Mouse (Mus musculus) thymus, postnatal 10 days (tissue): ENCODE data around the gene Ano8.
"Not testable (repeated sequence)": the region's sequence is repeated elsewhere in the genome, so short reads cannot be mapped to it uniquely, and the experiment has no call there.

ENCODE experiments used
- DNase-seq, 2 experiments: peaks; one replicate each; pipeline ENCODE4 v3.0.0; 2021; ENCODE audit warnings: low spot score in 2 of 2

The Ano8 gene

DNA sequence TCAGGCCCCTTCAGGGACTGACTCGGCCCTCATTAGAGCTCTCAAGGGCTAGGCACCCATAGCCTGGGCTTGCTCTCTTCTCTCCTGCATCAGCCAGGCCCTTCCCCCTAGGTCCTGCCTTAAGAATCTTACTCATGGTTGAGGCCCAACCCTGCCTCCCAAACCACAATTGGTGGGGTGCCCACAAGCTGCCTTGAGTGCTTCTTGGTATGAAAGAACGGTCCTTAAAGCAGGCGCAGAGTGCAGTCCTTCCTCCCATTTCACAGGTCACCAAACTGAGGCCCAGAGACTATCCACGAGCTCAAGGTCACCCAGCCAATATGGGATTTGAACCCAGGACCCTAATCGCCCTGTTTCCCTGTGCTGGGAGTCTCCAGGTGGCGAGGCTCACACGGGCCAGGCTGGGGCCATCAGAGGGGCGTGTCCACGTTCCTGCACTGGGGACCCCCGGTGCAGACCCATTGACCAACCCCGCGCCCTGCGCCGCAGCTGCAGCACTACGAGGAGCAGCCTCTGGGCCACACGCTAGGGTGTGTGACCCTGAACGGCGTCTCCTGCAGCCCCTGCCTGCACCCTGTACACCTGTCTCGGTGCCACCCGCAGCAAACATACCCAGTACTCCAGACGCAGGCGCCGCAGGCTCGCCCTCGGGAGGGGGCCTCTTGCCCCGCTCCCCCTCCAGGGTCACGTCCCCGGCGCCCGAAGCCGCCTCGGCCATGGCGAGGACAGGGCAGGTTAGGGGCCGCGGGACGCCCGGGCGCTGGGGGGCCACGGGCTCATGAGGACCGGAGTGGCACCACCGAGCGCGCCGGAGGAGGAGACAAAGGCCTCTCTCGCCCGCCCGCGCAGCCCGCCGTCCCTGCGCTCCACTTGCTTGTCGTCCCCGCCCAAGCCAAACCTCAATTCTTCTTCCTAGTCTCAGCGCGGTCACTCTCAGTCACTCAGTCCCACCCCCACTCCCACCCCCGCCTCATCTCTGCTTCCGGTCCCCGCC lies at the start of gene Ano8:
Gene Ano8 (minus strand): TSS at position 822 of the 994 bp plus-strand sequence.
- DNase-seq, result peak; percentile 72 to 75

DNA sequence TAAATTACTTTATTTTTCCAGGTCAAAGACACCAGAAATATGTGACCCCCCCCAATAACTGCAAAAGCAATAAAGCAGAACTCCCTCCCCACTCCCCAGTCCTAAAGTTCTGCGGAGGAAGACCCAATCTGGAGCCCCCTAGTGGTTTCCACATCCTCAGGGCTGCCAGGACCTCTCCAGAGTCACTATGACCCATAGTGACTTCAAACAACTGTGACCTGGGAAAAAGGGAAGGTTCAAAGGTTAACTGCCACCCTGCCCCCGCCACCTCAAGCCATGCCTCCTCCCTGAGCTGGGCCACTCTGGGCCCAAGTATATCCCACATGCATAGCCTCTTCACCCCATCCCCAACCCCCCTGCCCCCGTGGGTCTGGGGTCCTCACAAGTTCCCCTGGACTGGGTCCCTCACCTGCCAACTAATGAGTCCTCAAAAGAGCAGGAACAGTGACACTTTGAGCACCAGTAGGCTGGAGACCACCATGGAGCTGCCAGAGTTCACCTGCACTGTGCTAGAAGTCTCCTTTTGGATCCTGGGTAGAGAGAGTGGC lies 48.6 kb upstream of the Ano8 start:
- no peak for DNase-seq

DNA sequence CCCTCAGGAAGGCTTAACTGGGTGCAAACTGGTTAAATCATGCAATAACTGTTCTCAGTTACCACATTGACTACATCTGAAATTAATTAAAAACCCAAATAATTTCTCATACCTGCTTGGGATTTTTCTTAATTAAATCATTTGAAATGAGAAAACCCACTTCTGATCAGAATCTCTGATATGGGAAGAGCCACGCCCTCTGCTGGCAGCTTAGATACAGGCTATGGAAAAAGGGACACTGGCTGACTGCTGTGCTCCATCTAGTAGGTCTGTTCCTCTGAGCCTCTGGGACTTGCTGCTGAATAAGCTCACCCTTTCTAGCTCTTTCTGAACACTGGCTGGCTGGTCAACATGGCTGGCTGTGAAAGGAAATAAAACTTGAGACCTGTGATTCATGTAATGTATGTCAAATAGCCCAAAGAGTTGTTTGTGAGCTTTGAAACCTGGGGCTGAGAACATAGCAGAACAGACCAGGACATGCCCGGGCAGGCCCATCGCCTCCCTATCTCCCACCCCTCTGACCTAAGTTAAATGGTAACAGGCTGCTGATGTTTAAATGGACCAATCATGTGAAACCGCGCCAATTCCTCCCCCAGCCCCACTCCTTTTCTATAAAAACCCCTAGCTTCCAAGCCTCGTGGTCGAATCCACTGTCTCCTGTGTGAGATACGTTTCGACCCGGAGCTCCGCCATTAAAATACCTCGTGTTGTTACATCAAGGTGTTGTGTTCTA lies 45.1 kb upstream of the Ano8 start:
- not testable (repeated sequence) for DNase-seq

DNA sequence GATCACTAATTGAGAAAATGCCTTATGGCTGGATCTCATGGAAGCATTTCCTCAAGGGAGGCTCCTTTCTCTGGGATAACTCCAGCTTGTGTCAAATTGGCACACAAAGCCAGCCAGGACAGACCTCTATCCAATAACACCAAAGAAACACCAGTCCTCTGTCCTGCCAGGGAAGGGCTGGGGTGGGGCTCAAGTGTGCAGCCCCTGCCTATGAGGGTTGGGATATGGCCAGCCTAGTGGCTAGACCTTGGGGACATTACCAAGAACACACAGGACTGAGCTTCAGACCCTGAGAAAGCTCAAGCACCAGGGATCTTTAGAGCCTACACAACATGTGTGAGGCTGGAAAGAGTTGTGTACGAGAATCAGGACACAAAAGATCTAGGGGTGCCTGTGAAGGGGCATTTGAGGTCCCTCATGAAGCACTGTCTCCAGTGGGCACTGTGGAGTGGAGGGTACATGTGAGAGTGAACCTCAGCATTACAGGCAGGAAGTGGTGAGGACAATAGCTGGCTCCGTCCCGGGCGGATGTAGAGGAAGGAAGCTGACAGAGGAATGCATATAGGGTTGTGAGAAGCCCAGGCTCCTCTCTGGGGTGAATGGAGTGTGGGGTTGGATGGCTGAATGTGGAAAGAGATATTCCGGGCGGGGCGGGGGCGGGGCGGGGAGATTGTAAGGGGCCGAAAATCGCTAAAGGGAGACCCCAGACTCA lies 42.8 kb upstream of the Ano8 start:
- peak; percentile 49 to 52 for DNase-seq

- DNase-seq, result no peak
Observed at GRCm38 (mm10) chr8:71527162-71527870, 41.6 kb upstream of the Ano8 start.

- DNase-seq, result no peak
Observed at GRCm38 (mm10) chr8:71526272-71526671, 40.5 kb upstream of the Ano8 start.

GRCm38 (mm10) chr8:71525226-71526050 lies 39.7 kb upstream of the Ano8 start, which contains the start of gene Ccdc194:
TSS of gene Ccdc194 (minus strand) at chr8:71525711.
- no peak for DNase-seq

DNA sequence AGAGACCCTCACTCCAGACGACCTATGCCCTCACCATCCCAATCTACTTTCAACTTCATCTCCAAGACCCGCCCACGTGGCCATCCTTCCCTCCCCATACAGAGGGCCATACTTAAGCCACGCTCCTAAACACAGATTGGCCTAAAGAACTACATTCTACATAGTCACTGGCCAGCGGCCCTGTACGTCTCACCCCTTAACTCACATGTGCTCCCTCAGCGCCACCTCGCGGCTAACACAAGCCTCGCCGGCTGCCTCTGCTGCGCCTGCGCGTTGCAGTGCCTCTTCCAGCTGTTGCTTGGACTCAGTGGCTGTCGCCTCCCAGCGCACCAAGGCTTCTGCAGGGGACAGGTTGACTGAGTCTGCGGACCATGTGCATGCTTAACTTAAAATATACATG lies 35.9 kb upstream of the Ano8 start:
- peak; percentile 88 to 97 for DNase-seq

DNA sequence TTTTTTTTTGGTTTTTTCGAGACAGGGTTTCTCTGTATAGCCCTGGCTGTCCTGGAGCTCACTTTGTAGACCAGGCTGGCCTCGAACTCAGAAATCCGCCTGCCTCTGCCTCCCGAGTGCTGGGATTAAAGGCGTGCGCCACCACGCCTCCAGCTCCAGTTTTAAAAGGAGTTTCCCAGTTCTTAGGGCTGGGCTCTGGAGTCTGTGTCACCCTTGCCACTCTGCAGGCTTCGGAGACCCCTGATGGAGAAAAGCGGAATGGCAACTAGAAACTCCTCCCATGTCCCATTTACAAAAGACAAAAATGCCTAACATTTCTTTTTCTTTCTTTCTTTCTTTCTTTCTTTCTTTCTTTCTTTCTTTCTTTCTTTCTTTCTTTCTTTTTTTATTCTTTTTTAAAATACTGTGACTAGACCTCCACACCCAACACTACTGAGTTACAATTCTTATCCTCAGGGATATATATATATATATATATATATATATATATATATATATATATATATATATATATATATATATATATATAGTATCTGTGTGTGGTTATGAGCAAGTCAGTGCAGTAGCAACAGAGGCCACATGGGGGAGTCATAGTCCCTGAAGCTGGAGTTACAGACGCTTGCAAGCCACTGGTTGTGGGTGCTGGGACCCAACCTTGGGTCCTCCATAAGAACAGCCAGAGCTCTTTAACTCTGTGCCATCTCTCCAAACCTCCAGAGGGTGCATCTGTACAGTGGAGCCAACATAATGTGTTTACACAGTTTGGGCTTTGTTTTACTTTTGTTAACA lies 33.5 kb upstream of the Ano8 start:
- DNase-seq, result peak in 1 of 2 experiments; percentile 60

GRCm38 (mm10) chr8:71516786-71517185 lies 31.0 kb upstream of the Ano8 start:
- no peak for DNase-seq

DNA sequence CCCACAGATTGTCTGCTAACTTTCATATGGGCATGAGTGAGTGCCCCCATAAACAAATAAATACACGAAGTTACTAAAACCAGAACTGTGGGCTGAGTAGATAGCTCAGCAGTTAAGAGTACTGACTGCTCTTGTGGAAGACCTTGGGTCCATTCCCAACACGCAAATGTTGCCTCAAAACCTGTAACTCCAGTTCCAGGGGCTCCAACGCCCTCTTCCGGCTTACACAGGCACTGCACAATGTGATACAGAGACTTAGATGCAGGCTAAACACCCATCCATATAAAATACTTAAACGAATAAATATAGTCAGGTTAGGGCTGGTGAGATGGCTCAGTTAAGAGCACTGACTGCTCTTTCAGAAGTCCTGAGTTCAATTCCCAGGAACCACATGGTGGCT lies 29.3 kb upstream of the Ano8 start:
- DNase-seq, result no peak

DNA sequence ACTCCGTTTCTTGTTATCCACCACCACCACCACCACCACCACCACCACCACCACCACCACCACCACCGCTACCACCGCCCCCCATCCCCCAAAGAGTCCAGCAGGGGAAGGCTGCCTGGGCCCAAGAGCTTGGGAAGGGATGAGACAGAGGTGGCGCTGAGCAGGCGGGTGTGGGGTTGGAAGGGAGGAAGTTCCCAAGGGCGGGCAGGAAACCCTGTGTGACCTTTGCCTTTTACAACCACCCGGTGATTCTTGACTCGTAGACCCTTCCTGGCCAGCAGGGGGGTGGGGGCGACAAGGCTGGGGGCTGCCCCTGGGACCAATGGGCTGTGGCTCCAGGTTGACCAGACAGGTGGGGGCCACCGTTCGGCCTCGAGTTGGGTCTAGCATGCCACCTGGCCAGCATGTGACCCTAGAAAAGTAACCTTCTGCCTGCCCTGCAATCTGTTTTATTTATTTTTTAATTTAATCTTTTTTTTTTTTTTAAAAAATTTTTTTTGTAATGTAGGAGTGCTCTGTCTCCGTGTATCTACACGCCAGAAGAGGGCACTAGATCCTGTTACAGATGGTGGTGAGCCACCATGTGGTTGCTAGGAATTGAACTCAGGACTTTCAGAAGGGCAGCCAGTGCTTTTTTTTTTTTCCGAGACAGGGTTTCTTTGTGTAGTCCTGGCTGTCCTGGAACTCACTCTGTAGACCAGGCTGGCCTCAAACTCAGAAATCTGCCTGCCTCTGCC lies 27.4 kb upstream of the Ano8 start:
- DNase-seq, result no peak

DNA sequence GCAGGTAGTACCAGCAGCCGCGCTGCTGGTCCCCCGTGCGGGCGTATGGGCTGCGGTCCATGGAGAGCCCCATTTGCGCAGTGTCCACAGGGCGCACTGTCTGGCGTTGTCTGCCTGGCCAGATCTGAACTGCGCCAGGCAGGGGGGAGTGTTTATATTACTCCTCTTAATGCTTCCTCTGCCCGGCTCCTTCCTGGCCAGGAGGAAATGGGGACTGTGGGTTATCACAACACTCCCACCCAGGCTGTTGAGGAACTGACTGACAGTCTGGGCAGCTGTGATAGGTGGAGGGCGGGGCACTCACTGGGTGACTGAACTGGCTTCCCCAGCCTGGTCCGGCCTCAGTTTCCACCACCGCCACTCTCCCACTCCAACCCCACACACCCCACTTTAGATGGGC lies 25.9 kb upstream of the Ano8 start, which contains the start of gene Plvap:
Gene Plvap (minus strand): TSS at position 109 of the 400 bp plus-strand sequence.
- DNase-seq, result no peak

GRCm38 (mm10) chr8:71509316-71509715 lies 23.6 kb upstream of the Ano8 start:
- DNase-seq, result no peak

DNA sequence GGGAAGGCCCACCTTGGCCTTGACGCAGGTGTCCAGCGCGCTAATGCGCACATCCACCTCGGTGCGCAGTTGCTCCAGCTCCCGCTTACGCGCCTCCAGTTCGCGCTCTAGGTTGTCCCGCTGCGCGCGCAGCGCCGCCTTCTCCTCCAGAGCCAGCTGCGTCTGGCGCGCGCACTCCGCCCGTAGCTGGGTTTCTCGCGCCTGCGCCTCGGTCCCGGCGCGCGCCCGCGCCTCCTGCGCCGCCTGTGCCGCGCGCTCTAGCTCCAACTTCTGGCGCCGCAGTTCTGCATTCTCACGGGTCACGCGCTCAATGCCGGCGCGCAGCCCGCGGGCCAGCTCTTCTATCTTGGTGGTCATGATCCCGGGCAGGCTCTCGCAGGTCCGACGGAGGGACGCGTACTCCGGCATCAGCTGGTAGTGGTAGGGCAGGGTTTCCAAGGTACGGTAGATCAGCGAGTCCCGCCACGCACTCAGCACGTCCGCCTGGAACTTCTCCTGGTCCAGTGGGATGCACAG lies 21.9 kb upstream of the Ano8 start:
- DNase-seq, result peak; percentile 59 to 69

DNA sequence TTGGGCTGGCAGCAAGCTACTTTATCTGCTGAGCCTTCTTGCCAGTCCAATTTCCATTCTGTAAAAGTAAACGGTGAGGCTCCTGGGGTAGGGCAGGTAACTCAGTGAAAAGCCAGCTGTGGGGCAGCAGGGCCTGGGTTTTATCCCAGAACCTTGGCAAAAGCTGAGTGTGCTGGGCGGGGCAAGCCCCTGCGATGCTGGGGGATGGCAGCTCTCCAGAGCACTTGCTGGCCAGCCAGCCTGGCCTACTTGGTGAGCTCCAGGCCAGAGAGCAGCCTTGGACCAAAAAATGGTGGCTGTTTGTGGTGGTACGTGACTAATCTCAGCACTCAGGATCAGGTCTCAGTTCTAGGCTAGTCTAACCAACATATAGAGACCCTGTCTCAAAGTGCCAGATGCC lies 20.2 kb upstream of the Ano8 start:
- no peak for DNase-seq

- no peak for DNase-seq
Observed at GRCm38 (mm10) chr8:71505326-71505725, 19.6 kb upstream of the Ano8 start.

GRCm38 (mm10) chr8:71504349-71504748 lies 18.6 kb upstream of the Ano8 start:
- no peak for DNase-seq
